Mouse (Mus musculus): ENCODE results near the gene Jsrp1.
"Not testable (repeated sequence)": the region's sequence is repeated elsewhere in the genome, so short reads cannot be mapped to it uniquely, and the experiment has no call there.

Gene Jsrp1

GRCm38 (mm10) chr10:80832818-80833217, 19.5 kb upstream of the Jsrp1 start:
- no peak for DNase-seq (ENCODE audit: low read depth, low spot score)

GRCm38 (mm10) chr10:80831136-80831535, 17.8 kb upstream of the Jsrp1 start:
- DNase-seq (ENCODE audit: low read depth, low spot score): no peak

GRCm38 (mm10) chr10:80829359-80830278, 16.3 kb upstream of the Jsrp1 start:
- no peak for DNase-seq (ENCODE audit: low read depth, low spot score)

GRCm38 (mm10) chr10:80828587-80828986, 15.3 kb upstream of the Jsrp1 start:
- not testable (repeated sequence) for DNase-seq (ENCODE audit: low read depth, low spot score)

GRCm38 (mm10) chr10:80827870-80828420, 14.6 kb upstream of the Jsrp1 start:
- no peak for DNase-seq (ENCODE audit: low read depth, low spot score)

- no peak for DNase-seq (ENCODE audit: low read depth, low spot score)
These were observed 14.0 kb upstream of the Jsrp1 start for GRCm38 (mm10) chr10:80827063-80827869.

GRCm38 (mm10) chr10:80826151-80827062, 13.1 kb upstream of the Jsrp1 start, which contains the start of gene Oaz1:
Oaz1 (plus strand) TSS chr10:80826656.
- peak; percentile 100 for DNase-seq (ENCODE audit: low read depth, low spot score)

- DNase-seq (ENCODE audit: low read depth, low spot score): no peak
These were observed 11.5 kb upstream of the Jsrp1 start for GRCm38 (mm10) chr10:80824827-80825226.

- DNase-seq (ENCODE audit: low read depth, low spot score): no peak
These were observed 10.7 kb upstream of the Jsrp1 start for GRCm38 (mm10) chr10:80823847-80824643.

- no peak for DNase-seq (ENCODE audit: low read depth, low spot score)
These were observed 10.0 kb upstream of the Jsrp1 start for GRCm38 (mm10) chr10:80823316-80823715.

GRCm38 (mm10) chr10:80822528-80822927, 9.2 kb upstream of the Jsrp1 start:
- DNase-seq (ENCODE audit: low read depth, low spot score): no peak

GRCm38 (mm10) chr10:80821991-80822390, 8.7 kb upstream of the Jsrp1 start:
- no peak for DNase-seq (ENCODE audit: low read depth, low spot score)

GRCm38 (mm10) chr10:80819406-80819805, 6.1 kb upstream of the Jsrp1 start:
- no peak for DNase-seq (ENCODE audit: low read depth, low spot score)

GRCm38 (mm10) chr10:80818599-80819281, 5.4 kb upstream of the Jsrp1 start:
- DNase-seq (ENCODE audit: low read depth, low spot score): no peak

GRCm38 (mm10) chr10:80817955-80818354, 4.7 kb upstream of the Jsrp1 start:
- DNase-seq (ENCODE audit: low read depth, low spot score): not testable (repeated sequence)

GRCm38 (mm10) chr10:80817164-80817563, 3.9 kb upstream of the Jsrp1 start:
- DNase-seq (ENCODE audit: low read depth, low spot score): no peak

GRCm38 (mm10) chr10:80816303-80816702, 3.0 kb upstream of the Jsrp1 start:
- DNase-seq (ENCODE audit: low read depth, low spot score): not testable (repeated sequence)

GRCm38 (mm10) chr10:80814800-80815199, 1.5 kb upstream of the Jsrp1 start:
- no peak for DNase-seq (ENCODE audit: low read depth, low spot score)

- DNase-seq (ENCODE audit: low read depth, low spot score): no peak
These were observed 782 bp downstream of the Jsrp1 start for GRCm38 (mm10) chr10:80812391-80813041.

Data from telencephalon, adult 2 months (tissue).